Mouse (Mus musculus) kidney, adult 11 months (tissue): Measurements from ENCODE around the gene Smap1.
A peak's percentile ranks its signal among the peaks of the same experiment; 100 is the strongest.

Experiments used
- DNase-seq: peaks from one replicate; pipeline ENCODE4 v3.0.0; 2022

Gene Smap1

DNA sequence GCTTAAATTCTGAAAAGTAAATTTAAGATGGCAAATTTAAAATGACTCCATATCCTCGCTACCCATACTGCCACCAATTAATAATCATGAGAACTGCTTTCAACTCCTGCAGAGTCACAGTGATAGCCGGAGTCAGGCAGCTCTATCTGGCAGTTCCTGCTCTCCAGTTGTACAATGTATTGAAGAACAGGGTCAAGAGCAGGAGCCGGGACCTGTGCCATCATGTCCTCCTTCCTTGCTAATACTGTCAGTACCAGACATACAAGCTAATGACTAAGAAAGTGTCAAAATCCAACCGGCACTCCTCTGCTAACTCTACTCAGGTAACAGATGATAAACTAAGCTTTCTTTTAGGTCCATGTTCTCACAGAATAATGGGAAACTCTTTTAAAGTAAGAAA, 3.0 kb downstream of the Smap1 start:
- no peak for DNase-seq

DNA sequence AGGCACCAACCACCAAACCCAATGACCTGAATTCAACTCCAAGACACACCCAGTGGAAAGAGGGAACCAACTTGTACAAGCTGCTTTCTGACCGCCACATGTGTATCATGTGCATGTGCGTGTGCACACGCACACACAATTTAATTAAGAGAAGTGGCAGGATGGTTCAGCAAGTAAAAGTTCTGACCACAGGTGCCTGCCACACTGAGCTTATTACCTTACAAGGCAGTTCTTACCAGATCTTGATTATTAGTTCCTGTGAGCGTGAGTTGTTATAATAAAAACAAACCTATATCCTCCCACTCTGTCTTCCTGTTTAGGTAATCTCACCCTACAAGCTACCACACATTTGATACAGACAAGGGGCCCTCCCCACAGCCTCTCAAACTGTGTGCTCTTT, 6.6 kb downstream of the Smap1 start:
- DNase-seq = no peak

DNA sequence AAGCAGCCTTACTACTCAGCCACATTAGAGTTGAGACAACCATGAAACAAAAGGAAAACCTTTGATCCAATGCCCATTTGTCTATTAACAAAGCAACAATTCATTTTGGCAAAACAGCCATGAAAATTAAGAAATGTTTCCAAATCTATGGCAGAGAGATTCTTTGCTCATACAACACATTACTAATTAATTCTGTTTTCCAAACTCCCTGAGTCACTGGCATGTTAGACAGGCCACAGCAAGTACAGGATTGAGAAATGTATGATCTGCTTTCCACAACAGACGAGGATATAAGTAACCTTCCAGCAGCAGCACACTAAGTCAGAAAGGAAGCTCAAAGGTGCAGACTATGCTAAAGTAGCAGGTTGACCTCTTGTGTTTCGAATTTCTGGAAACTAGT, 9.1 kb downstream of the Smap1 start:
- no peak for DNase-seq

DNA sequence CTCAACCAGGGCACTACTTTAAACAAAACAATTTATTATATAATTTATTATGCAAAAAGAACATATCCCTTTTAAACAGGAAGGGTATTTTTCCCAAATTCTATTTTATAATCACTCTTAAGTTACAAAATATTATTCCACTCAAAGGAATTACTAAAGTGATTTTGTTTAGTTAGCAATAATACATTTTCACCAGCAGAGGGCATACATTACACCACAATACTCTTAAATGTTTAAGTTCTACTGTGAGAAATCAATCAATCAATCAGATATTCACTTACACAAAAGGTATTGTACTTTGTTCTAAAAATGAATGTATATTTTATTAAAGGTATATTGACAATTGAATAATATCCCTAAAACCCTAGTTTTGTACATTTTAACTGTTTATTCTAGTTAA, 16.0 kb downstream of the Smap1 start:
- no peak for DNase-seq

DNA sequence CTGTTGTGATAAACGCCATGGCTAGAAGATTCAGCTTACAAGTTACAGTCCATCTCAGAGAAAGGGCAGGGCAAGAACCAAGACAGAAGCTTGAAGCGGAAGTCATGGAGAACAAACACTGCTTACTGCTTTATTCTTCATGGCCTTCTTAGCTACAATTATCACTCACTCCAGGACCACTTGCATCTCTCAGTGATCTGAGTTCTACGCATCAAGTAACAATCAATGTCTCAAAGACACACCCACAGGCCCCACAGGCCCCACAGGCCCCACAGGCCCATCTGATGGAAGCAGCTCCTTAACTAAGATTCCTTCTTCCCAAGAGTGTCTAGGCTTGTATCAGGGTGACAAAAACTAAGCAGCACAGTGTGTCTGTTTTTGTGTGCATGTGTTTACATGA, 18.8 kb downstream of the Smap1 start:
- DNase-seq = no peak

DNA sequence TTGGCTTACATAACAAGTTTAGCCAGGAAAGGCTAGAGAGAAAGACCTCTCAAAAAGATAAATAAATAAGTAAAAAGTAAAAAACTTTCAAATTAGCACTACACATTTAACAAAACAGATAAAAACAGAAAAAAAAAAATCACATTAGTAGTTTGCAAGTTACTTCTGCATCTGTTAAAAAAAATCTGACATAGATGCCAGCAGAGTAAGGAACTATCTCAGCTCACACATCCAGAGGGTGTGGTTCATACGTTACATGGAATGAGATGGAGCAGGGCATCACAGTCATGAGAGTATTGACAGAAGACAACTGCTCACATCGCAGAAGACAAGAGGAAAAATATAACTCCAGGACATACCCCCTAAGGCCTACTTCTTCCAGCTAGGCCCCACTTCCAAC, 19.4 kb downstream of the Smap1 start:
- no peak for DNase-seq

DNA sequence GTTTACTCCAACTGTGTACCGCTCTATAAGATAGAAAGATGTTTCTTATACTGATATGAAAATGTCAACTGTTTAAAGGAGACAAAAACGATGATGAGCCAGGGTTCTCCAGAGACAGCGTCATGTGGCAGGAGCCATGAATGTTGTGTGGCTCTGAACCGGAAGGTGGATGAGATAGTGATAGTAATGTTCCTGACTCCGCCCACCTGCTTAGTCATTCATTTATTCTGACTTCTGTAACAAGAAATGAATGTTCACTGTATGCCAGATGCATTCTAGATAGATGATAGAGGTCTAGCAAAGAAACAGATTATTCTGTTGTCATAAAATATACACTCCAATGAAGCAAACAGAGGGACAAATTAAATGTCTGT, 22.5 kb downstream of the Smap1 start:
- no peak for DNase-seq

DNA sequence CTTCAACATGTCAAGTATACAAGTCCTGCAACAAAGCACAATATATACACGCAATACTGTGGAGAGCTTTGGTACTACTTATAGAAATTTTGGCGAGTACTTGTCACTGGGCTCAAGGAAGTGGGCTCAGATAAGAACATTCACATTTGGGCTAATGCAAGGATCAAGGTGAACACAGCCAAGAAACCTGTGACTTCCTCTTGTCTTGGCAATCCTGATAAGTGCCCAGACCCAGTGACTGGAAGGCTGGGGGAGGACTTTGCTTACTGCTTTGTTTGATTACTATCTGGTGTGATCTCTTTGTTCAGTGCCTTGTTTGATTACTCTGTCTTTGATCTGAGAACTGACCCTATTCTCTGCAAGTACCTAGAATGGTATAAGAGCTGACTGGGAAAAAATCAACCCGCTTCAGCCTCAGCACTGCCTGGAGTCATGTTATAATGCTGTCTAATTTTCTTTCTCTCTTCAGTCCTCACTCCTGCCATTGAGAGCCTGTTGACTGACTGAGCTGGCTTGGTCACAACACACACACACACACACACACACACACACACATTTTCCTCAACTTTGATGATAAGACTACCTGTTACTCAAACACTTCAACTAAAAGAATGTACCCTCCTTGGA, 23.0 kb downstream of the Smap1 start:
- no peak for DNase-seq

DNA sequence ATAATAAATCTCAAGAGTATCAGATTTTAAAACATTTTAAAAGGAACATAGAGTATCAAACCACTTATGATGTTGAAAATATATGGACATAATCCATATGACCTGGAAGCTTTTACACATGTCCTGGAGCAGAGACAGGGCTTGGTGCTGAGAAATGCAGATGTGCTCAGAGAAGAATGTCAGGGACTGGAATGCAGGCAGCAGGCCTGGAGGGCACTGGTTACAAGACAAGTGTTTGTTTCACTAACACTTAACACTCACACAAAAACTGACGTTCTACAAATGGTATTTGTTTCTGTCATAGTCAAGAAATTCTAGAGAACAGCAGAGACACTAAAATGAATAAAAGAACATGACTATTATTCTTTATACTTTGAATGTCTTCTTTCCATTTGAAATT, 30.0 kb downstream of the Smap1 start:
- DNase-seq = no peak

DNA sequence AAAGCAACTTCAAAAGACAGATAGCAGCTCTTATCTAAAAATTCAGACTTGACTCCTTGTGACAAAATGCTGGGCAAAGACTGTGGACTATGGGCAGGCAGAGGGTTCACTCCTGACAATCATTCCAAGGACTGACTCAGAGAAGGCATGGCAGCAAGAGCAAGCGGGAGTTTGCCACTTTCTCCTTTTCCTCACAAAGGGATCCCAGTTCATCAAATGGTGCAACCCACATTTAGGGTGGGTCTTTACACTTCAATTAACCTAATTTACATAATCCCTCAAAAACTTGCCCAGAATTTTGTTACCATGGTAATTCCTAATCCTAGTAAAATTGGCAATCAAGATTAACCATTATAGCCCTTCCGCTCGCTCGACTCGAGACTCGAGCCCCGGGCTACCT, 37.2 kb downstream of the Smap1 start:
- DNase-seq = no peak

DNA sequence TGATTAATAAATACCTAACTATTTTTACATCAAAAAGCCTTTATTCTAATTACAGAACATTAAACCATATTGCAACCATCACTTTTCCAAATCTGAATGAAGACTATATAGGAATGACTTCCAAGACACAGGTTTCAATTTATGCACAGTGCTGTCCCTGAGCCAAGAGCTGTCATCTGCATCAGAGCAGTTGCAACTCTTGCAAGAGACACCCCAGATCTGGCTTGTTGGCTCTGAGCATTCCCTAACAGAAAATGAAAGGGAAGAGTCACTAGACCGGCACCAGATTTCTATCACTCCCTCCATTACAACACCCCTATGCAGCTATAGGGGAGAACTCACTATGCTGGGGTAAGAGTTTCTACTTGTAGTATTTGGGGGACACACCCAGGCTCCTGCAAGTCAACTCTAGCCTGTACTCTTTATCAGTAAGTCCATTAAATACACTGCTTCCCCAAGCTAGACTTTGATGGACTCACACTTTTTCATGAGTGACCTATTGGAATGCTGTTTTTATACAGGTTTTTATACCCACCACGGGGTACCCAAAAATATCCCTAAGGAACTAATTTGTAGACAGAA, 37.9 kb downstream of the Smap1 start:
- no peak for DNase-seq

DNA sequence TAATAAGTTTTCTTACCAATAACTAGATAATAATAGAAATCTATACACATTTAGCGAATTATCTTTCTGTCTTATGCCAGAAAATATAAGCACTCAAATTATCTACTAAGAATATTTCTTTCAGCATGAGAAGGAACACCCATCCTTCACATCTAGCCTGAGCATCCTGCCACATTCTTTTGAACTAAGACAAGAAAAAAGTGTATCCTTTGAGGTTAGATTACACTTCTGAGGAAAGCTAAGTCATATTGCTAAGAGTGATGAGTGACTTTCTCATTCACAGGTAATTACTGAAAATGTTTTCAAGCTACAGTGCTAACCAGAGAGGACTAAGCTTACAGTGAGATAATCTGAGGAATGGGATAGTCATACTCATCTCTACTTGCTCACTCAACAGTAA, 39.4 kb downstream of the Smap1 start:
- DNase-seq = no peak

DNA sequence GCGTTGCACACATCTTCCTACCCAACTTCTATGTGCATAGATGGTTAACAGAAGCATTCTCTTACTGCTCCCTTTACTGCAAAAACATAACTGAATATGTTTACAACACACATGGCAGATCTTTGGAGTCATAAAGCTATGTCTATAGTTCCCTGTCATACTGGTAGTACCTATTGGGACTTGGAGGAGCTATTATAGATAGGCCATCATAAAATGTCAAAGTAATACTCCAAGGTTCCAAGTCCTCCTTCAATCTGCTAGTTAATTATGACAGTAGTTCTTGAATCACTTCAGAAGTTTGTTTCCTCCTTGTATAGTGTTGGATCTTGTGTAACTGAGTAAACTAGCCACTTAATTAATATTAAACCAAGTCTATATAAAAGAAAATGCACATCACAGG, 49.9 kb downstream of the Smap1 start:
- no peak for DNase-seq

DNA sequence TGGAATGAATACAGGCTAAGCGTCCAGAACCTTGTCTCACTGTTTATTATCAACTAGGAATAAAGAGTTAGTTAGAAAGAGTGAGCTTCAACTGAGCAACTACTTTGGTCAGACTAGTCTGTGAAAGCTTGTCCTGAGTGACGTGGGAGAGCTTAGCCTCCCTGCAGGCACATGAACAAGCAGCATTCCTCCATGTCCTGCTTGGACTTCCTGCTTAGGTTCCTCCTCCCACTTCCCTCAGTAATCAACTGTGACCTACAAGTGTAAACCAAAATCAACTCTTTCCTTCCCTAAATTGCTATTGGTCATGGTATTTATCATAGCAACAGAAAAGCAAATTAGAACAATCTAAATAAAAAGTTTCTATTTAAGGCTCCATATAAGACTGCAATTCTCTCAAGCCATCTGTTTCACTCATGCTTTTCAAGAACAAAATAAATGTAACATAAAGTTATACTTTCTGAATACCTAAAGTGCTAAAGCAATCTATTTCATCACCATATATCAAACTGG, 54.7 kb downstream of the Smap1 start:
- DNase-seq = no peak

DNA sequence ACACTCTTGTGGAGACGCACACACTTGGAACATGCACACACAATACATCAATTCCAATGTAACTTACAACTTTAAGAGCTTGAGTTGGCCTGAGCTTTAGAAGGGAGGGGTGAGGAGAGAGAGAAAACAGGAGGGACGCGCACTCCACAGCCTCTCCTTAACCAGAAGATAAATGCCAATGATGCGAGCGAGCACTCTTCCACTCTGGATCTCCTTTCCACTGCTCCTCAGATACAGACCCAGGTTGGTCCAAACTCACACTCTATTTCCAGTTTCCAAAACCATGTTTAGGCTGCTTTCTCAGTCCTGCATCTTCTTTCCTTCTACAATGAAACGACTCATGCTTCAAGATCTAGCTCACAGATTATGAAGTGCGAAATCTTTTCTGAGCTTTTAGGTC, 56.6 kb downstream of the Smap1 start:
- no peak for DNase-seq

DNA sequence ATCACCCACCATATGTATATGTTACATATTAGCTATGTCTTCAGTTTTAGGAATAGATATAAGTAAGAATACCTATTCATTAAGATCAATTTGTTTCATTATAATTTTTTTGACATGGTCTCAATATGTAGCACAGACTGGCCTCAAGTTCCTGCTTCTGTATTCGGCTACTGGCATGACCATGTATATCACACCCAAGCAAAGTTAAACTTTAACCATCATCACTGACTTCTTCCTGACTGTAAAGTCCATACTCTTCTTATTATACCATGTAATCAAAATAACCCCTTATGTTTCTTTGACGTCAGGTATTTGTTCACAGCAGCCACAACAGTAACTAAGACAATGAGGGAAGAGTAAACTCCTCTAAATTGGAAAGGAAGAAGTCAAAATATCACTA, 61.2 kb downstream of the Smap1 start:
- DNase-seq = no peak

DNA sequence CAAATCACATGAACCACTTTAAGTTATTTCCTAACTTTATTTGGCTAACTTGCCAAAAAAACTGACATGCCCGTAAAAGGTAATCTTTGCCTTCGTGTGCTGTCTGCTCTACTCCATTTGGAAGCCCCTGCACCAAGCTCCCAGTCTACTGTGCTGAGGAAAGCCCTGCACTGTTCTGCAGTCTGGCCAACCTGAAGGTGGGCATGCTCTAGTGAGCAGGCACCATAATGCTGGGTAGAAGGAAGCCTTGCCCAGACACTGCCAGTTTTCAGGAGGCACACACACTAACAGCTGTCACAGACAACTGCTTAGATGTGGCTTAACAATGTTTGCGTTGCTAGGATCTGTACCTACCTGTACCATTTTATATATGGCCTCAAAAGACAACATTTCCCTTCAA, 66.5 kb downstream of the Smap1 start:
- DNase-seq = no peak

DNA sequence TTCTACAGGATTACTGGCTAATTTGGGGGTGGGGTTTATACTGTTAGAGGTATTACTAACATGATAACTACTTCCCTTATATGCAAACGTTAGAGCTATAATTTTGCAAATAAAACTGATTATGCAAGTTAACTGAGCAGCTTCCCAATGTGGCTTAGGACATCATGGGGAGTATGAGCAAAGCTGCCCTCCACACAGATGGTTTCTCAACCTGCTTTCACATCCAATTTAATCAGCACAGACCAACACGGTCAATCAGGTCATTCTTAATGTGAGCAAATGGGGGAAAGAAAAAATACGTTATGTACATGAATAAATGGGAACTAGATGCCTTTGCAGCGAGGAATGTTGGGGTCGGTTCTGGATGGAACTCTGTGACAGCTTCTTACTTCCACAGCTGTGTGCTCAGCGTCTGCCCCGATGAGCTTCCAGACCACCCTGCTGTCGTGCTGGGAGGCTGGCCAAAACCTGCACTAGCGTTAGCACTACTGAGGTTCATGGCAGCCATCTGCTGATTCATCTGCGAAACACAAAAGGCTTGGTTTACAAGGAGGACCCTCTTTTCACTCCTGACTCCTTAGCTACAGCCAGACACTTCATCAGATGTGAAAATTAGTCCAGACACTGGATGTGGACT, 76.0 kb downstream of the Smap1 start:
- DNase-seq = no peak

DNA sequence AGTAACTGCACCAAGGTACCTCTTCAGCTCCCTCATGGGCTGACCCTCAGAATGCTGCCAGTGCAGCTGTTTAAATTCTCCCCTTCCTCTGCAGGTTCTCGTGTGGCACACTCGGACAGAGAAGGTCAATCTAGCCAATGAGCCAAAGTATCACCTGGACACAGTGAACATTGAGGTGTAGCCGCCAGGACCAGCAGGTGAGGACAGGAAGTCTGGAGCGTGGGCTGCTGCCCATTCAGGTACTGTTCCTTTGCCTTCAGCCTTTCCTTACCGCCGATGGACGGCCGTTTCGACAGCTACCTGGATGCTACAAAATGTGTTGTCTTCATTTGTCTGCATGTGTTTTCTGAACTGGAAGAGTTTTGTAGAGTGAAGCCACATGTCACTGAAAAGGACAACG, 77.1 kb downstream of the Smap1 start:
- no peak for DNase-seq

DNA sequence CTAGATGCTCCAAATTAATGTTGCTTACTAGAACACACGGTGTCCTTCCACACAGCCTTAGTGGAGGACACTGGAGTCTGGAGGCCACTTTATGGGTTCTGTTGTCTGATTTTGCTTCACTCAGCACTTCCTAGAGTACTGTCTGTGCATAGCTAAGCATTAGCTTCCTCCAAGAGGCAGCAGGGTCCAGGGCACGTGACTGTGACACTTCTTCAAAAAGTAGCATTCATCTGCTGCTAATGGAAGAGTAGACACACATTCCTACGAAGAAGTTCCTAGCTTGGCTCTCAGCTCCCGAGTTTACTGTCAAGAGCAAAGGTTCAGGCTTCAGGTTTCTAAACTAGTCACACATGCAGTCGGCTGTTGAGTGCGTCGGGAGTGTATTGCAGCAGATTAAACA, 78.3 kb downstream of the Smap1 start:
- DNase-seq = peak; percentile 33

DNA sequence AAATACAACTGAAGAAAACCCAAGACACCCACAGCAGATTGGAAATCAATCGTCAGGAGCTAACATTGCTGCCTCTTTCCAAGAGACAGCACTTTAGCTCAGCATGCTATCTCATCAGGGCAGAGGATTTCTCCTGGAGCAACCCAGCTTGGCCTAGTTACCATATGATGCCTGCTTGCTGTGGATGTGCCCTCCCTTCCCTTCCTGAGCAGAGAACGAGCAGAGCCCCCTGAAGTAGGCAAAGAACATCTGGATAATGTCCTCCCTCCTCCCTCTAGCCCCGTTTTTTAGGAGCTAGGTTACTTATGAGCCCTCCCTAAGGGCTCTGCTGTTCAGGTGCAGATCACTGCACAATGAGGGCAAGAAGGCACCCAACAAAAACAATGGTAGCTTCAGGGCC, 79.5 kb downstream of the Smap1 start:
- DNase-seq = no peak

DNA sequence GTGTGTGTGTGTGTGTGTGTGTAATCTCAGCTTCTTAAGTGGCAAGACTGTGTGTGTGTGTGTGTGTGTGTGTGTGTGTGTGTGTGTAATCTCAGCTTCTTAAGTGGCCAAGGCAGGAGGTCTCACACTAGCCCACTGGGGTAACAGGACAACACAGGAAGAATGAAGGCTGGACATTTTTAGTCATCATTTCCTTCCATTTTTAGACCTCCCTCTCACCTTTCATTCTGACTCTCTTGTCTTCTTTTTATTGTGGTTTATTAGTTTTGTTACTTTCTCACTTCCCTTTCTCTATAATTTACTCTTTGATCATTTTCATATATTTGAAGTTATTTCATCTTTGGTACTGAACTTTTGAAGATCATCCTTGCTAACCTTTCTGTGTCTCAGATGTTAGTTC, 81.2 kb downstream of the Smap1 start:
- DNase-seq = no peak

DNA sequence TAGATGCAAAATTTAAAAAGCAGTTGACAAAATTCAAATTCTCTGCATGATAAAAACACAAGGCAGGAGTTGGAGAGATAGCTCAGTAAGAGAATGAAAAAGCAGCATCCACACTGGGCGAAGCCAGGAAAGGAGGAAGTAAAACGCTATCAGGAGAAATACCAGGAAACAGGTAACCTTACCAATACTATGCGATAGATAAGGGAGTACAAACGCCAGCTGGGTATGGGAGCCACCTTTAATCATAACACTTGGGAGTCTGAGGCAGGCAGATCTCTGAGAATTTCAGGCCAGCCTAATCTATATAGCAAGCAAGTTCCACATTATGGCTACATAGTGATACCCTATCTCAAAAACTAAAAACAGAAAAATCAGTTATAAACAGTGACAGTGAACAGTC, 85.5 kb downstream of the Smap1 start:
- no peak for DNase-seq

DNA sequence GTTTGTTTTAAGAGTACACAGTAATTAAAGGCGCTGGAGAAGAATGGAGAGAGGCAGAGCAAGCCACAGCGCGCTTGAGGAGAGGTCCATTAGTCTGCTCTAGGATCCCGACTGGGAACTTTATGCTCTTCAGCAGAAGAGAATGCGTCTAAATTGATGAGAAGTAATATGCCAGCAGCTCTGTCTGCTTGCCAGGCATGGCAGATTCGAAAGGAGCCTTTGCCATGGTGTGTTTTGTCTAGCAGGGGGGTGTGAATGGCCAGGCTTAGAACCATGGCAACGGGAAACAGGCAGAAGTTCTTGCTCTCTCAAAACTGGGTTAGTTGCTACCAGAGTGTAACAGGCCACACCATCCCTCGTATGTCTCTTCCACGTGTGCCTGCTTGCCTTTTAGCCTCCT, 87.3 kb downstream of the Smap1 start:
- DNase-seq = no peak

DNA sequence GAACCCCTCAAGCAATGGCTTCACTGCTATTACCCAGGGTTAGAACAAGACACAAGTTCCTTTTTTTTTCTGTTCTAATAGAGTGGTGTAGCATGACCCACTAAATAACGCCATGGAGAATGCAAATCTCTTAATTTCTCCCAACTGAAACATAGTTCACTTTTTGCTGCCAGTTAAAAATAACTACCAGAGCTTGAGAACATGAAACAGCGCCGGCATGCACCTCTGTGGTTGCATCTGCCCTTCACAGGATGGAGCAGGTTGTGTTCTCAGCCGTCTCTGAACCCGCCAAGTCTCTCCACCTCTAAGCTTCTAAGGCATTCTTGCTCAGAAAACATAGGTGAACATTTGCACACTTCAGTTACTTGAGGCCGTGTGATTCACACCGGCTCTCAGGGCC, 87.9 kb downstream of the Smap1 start:
- no peak for DNase-seq
